Mouse (Mus musculus) cerebellum, postnatal 14 days (tissue): Measurements from ENCODE around the gene Topaz1.
A peak's percentile ranks its signal among the peaks of the same experiment; 100 is the strongest.

ENCODE experiments used
- DNase-seq, 2 experiments: peaks; one replicate each; pipeline ENCODE4 v3.0.0; 2021; ENCODE audit warnings: mixed read lengths in 2 of 2

Topaz1 gene

DNA sequence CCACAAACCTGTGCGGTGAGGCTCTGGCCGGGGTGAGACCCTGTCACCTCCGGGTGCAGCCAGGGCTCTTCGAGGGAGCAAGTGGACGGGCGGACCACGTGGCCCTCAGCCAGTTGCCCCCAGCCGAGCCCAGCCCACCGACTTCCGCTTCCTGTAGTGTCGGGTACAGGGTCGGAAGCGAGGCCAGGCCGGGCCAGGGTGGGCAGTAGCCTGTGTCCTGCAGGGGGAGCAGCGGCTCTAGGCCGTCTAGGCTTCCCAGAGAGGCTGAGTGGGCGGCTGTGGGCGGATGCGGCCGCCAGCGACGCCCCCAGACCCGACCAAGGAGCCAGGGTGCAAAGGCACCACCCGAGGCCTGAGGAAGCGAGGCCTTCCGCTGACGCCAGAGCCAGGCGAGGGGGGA lies at the start of gene Topaz1:
Topaz1 (plus strand) TSS at position 287 of the 400 bp plus-strand sequence.
- no peak for DNase-seq

- DNase-seq, result no peak
These were observed 45.3 kb upstream of the Topaz1 start for GRCm38 (mm10) chr9:122701817-122702216.

DNA sequence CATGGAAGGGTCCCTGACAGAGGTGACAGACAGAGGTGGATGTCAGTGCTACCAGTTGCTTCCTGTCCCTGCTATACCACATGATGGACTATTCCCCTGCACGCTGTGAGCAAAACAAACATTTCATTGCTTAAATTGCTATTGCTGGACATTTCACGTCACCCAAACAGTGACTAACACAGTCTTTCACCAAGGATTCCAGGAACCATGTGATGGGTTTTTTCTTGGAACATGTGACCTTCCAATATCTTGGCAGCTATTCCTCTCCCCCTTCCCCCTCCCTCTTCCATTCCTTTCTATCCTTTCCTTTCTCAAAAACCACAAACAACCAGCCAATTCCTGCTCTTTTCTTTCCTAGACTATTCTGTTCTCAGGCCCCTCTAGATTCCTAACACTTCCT lies 33.3 kb upstream of the Topaz1 start:
- DNase-seq, result no peak

DNA sequence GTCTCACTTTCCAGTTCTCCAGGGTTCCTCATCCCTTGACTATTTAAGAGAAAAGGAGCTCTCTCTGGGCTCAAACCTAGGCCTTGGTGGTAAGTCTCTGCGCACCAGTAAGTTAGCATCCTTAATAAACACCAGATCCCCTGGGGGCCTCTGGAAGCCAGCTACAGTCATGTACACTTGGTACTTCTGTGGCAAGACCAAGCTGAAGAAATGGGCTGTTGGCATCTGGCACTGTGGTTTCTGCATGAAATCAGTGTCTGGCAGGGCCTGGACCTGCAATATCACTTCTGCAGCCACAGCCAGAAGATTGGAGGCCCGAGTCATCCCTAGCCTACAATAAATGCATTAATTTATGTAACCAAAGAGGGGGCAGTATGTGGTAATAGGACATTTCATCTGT lies 32.1 kb upstream of the Topaz1 start:
- DNase-seq, result no peak

DNA sequence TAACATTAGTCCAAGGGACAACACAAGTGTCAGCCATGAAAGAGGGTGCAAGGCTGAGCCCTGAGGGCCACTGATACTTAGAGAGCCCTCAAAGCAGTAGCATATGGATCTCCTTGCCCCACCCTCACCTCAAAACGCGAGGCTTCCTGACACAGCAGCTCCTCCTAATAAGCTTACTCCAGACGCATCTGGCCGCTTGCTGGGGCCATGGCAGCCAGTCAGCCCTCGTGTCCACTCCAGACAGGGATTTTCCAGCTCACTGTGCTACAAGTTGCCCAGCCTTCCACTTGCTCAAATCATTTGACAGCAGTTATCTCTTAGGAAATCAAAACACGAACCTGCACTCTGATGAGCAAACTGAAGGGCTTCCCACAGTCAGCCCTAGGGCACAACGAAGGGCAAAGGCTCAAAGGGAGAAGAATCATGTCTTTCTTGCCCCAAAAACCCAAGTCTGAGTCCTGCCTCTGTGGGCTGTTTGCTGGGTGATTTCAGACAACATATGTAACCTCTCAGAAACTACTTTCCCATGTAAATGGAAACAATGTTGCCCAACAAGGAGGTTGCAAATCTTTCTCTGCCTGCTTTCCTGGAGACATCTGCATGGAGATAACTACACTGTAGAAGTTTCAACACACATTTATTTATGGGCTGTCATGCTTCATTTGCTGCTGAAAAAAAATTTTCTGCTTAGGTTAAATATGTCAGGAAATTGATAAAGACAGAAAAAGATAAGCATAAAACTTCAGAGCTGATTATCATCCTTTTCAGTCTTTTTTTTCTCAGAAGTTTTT lies 30.8 kb upstream of the Topaz1 start:
- DNase-seq, result no peak

- DNase-seq, result no peak
These were observed 24.9 kb upstream of the Topaz1 start for GRCm38 (mm10) chr9:122722296-122722695.

DNA sequence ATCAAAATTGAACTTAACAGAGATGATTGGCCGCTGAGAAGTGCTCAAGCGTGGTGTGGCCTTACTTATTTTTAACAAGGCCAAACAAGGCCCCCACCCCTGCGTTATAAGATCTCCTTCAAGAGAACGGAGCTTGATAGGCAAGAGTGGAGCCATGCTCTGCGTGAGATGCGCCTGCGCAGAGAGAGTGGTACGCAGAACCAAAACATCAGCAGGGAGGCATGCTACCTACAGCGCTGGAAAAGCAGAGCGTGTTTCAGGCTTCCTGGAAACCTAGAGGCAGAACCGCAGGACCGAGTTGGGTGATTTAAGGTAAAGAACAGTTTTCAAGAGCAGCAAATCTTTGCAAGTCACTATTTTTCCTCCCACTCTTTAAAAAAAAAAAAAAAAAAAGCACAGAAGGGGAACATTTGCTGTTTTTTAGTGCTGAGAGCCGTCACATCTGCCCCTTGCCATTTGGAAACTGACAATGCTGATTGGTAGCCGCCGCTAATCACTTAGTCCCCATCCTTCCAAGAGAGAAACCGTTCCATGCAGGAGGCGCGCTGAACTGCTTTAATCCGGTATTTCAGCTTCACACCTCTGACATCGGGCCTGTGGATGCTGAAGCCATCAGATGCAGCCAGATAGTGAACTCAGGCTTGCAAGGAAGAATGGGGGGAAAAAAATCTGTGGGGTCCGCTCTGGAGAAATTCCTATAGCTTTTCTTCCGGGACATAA lies 21.9 kb upstream of the Topaz1 start:
- DNase-seq, result no peak

GRCm38 (mm10) chr9:122729500-122729899 lies 17.6 kb upstream of the Topaz1 start:
- peak; percentile 79 to 82 for DNase-seq

DNA sequence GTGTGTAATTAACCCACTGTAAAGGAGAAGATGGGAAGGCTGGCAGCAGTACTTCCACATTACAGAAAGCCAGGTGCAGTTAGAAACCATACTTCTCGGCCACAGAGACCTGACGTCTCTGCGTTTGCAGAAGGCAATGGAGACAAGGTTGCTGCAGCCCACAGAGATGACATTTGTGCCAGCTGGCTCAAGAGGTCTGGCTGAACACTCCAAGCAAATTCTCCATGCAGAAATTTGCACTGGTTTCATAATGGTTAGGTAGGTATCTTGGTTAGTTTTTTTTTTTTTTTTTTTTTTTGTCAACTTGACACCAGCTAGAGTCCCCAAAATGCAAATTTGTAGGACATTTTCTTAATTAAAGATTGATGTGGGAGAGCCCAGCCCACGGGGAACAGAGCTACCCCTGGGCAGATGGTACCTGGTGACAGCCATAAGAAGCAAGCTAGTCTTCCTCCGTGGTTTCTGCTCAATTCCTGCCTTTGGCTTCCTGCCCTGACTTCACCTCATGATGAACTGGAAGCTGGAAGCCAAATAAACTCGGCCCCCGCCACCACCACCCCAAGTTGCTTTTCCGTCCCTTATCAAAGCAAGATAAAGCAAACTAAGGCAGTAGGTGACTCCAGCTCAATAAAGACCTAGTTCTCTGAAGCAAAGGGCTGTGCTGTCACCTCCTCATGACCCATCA lies 14.9 kb upstream of the Topaz1 start:
- peak; percentile 61 to 63 for DNase-seq

DNA sequence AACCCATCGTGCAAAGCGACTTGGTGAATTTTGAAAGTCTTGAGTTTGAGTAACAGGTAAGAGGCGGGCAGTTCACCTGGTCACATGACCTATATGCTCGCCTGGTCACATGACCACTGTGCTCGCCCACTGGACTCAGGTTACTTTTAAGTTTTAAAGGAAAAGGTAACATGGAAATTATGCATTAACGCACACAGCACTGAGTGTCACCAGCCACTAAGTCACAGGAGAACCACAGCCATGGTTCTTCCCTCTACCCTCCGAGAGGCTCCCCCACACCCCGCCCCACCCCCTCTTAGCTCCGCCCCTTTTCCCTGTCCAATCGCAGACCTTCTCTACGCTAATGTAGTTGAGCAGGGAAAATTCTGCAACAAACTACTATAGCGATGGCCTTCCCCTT lies 13.9 kb upstream of the Topaz1 start:
- DNase-seq, result no peak

DNA sequence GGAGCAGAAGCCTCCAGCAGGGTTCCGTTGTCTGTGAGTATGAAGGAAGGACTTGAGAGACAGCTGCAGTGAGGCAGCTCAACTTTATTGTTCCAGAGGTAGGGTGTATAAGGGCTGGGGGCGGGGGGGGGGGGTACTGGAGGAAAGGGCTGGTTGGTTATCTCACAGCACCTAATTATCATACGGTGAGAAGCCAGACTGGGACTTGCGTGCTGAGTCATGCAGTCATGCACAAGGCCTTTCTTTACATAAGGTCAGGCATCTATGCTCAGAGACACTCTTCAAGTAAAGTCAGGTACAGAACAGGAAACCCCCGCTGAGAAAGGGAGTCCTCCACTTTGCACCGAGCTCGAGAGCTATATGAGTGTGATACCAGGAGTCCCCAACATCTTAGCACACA lies 12.2 kb upstream of the Topaz1 start:
- DNase-seq, result no peak

- no peak for DNase-seq
These were observed 11.1 kb upstream of the Topaz1 start for GRCm38 (mm10) chr9:122736001-122736400.

- DNase-seq, result peak; percentile 66 to 74
These were observed 10.4 kb upstream of the Topaz1 start for GRCm38 (mm10) chr9:122736742-122737141.

DNA sequence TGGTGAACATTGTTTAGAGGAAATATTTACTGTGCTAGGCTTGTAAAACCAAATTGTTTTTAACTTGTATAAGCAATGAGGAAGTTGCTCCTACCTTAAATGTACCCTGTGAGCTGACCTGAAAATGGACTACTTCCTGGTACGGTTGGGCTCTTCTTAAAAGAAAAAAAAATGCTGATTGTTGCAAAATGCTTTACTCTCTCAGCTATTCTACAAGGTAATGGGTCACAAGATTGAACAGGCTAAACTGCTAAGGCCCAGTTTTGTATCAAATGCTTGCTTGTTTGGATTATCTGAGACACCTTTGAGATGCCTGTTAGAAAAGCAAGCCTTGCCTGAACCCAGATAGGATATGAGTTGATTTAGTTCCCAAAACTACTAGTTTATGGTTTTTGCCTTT lies 1.3 kb upstream of the Topaz1 start:
- no peak for DNase-seq

- no peak for DNase-seq
These were observed 10.5 kb downstream of the Topaz1 start for GRCm38 (mm10) chr9:122757614-122758013.

DNA sequence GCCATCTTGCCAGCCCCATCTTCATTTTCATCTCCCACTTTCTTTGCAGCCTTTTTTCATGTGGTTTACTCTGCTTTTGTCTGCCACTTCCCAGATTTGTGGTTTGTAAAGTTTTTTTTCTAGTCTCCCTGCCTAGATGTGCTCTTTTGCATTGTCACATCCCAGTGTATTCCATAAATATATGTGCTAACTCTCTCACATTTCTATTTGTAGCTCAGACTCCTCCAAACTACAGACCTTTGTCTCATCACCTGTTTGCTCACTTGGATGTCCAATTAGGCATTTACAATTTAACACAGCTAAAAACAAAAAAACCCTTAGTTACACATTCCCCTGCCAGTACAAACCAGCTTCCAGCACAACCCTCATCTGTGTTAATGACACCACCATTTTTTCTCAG lies 13.0 kb downstream of the Topaz1 start:
- no peak for DNase-seq

- no peak for DNase-seq
These were observed 38.1 kb downstream of the Topaz1 start for GRCm38 (mm10) chr9:122785231-122785630.

GRCm38 (mm10) chr9:122786534-122786933 lies 39.4 kb downstream of the Topaz1 start:
- no peak for DNase-seq

GRCm38 (mm10) chr9:122805053-122805844 lies 58.1 kb downstream of the Topaz1 start, which contains the start of gene Tcaim:
Gene Tcaim, plus strand, starts transcription at chr9:122805539.
- DNase-seq, result peak; percentile 97

- no peak for DNase-seq
These were observed 58.7 kb downstream of the Topaz1 start for GRCm38 (mm10) chr9:122805845-122806341.

- DNase-seq, result no peak
These were observed 60.0 kb downstream of the Topaz1 start for GRCm38 (mm10) chr9:122807186-122807585.

GRCm38 (mm10) chr9:122810212-122810611 lies 63.1 kb downstream of the Topaz1 start:
- no peak for DNase-seq

DNA sequence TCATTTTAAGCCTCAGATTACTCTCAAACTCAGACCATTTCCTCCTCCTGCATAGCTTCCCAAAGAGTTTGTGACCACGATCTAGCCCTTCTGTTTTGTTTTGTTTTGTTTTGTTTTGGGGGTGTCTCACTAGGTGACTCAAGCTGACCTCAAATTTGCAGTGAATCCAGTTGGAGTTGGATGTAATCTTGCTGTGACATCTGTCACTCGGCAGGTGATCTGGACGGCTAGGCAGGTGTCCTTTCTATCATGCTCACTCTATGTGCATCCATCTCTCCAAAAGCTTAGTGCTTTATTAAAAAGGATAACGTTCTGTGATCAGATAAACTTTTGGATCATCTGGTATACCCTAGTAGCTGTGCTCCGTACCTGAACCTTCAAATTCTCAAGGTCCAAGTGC lies 65.2 kb downstream of the Topaz1 start:
- DNase-seq, result peak in 1 of 2 experiments; percentile 32
